ENCODE assay signal across 12 mouse cellular contexts in genomic region chr11:54343703-54344102, GRCm38 (mm10). TPM values are rescaled to one million over a fixed set of nuclear protein-coding genes. Genes with fewer than 3 reads are reported as not detected.
A peak's percentile ranks its signal among the peaks of the same experiment; 100 is the strongest.
DNase-seq lines count a peak whose midpoint lies in the region; ATAC-seq and TF ChIP-seq lines count a peak whose summit lies in the region.
"Had no signal": no experiment of that assay in that cellular context is flagged by ENCODE, and none has a peak within 500 bp of the region (broad histone marks: within the 10 kb centered on the region; RNA-seq: fewer than 3 reads in every experiment).

No protein-coding gene starts in this region.

- TF ChIP-seq EP300 in liver, postnatal 0 days (IDR thresholded peaks at IDR 0.05; ENCODE audit: low read depth) = no peak

- no peak for ATAC-seq in midbrain, embryonic 11.5 days (ENCODE audit: low FRiP score)
- no peak for ATAC-seq in midbrain, embryonic 15.5 days (replicated peaks)
- no peak for ATAC-seq in liver, postnatal 0 days
- no peak for ATAC-seq in midbrain, embryonic 13.5 days
- ATAC-seq in forebrain, embryonic 14.5 days = no peak

- TF ChIP-seq CTCF in liver, postnatal 0 days (IDR thresholded peaks at IDR 0.05; ENCODE audit: low read depth) = no peak

- DNase-seq in adrenal gland, postnatal 25 days = peak; percentile 38
- DNase-seq in adrenal gland, postnatal 4 days (ENCODE audit: low spot score in 2 of 2) = no peak
- DNase-seq in midbrain, embryonic 11.5 days (ENCODE audit: low spot score, missing footprints) = peak; percentile 85
- peak; percentile 35 for DNase-seq in c-Kit-positive CD71-negative TER-119-negative erythroid progenitor cells, embryonic 14.5 days (ENCODE audit: low read depth)
- DNase-seq in liver, postnatal 0 days = peak; percentile 41
- DNase-seq in forebrain, embryonic 14.5 days (ENCODE audit: low spot score) = no peak
- DNase-seq: cerebellum, adult 8-10 months; gastrocnemius, postnatal 14 days; thymus, adult 2 months had no signal

- WGBS in midbrain, embryonic 11.5 days = 53% methylated on average over 4 of the region's 4 CpGs
- 57% methylated on average over 4 of the region's 4 CpGs for WGBS in midbrain, embryonic 15.5 days
- 33% methylated on average over 4 of the region's 4 CpGs for WGBS in liver, postnatal 0 days (ENCODE audit: insufficient replicate concordance)
- 58% methylated on average over 4 of the region's 4 CpGs for WGBS in midbrain, embryonic 13.5 days
- WGBS in forebrain, embryonic 14.5 days = 54% methylated on average over 4 of the region's 4 CpGs

- no peaks in the 10 kb centered on the region for H3K9me3 ChIP-seq in midbrain, embryonic 11.5 days (ENCODE audit: control insufficient read depth, low read length)
- no peaks in the 10 kb centered on the region for H3K9me3 ChIP-seq in midbrain, embryonic 15.5 days
- H3K9me3 ChIP-seq in liver, postnatal 0 days (ENCODE audit: low read length) = no peaks in the 10 kb centered on the region
- H3K9me3 ChIP-seq in midbrain, embryonic 13.5 days = no peaks in the 10 kb centered on the region
- no peaks in the 10 kb centered on the region for H3K9me3 ChIP-seq in forebrain, embryonic 14.5 days (replicated peaks; ENCODE audit: control insufficient read depth, low read length)

- H3K4me2 ChIP-seq in midbrain, embryonic 11.5 days = no peak overlapping the region
- no peak overlapping the region for H3K4me2 ChIP-seq in midbrain, embryonic 15.5 days
- no peak overlapping the region for H3K4me2 ChIP-seq in liver, postnatal 0 days (ENCODE audit: low read depth, low read length)
- H3K4me2 ChIP-seq in midbrain, embryonic 13.5 days (replicated peaks) = no peak overlapping the region
- H3K4me2 ChIP-seq in forebrain, embryonic 14.5 days (ENCODE audit: low read length) = no peak overlapping the region

- H3K27me3 ChIP-seq in midbrain, embryonic 11.5 days (ENCODE audit: control insufficient read depth, insufficient read depth, low read length) = no peaks in the 10 kb centered on the region
- no peaks in the 10 kb centered on the region for H3K27me3 ChIP-seq in midbrain, embryonic 15.5 days (replicated peaks)
- no peaks in the 10 kb centered on the region for H3K27me3 ChIP-seq in liver, postnatal 0 days (ENCODE audit: insufficient read depth, low read length)
- H3K27me3 ChIP-seq in midbrain, embryonic 13.5 days = no peaks in the 10 kb centered on the region
- H3K27me3 ChIP-seq in forebrain, embryonic 14.5 days (replicated peaks; ENCODE audit: control insufficient read depth, insufficient read depth, low read length) = no peaks in the 10 kb centered on the region

- H3K9ac ChIP-seq in midbrain, embryonic 11.5 days (ENCODE audit: low read length) = no peak overlapping the region
- H3K9ac ChIP-seq in midbrain, embryonic 15.5 days = no peak overlapping the region
- H3K9ac ChIP-seq in liver, postnatal 0 days (replicated peaks) = no peak overlapping the region
- no peak overlapping the region for H3K9ac ChIP-seq in midbrain, embryonic 13.5 days (replicated peaks)
- H3K9ac ChIP-seq in forebrain, embryonic 14.5 days (ENCODE audit: low read length) = no peak overlapping the region

- H3K36me3 ChIP-seq in midbrain, embryonic 11.5 days (ENCODE audit: control insufficient read depth, insufficient read depth, low read length) = 0 out of 2 replicates have a peak, but pooled peaks cover under 1% of the 10 kb centered on the region
- peaks cover 30% of the 10 kb centered on the region; the same call in 1 of the 2 replicates for H3K36me3 ChIP-seq in midbrain, embryonic 15.5 days (replicated peaks)
- no peaks in the 10 kb centered on the region for H3K36me3 ChIP-seq in liver, postnatal 0 days (replicated peaks; ENCODE audit: insufficient read depth, low read length)
- peaks cover 74% of the 10 kb centered on the region for H3K36me3 ChIP-seq in midbrain, embryonic 13.5 days
- H3K36me3 ChIP-seq in forebrain, embryonic 14.5 days (ENCODE audit: control insufficient read depth, insufficient read depth, low read length) = peaks cover 42% of the 10 kb centered on the region

- H3K4me3 ChIP-seq in midbrain, embryonic 11.5 days (ENCODE audit: low read depth, low read length) = no peak overlapping the region
- H3K4me3 ChIP-seq in midbrain, embryonic 15.5 days = no peak overlapping the region
- no peak overlapping the region for H3K4me3 ChIP-seq in liver, postnatal 0 days (ENCODE audit: low read depth, low read length)
- no peak overlapping the region for H3K4me3 ChIP-seq in midbrain, embryonic 13.5 days (replicated peaks)
- no peak overlapping the region for H3K4me3 ChIP-seq in forebrain, embryonic 14.5 days (ENCODE audit: low read depth, low read length)

- no peak overlapping the region for H3K27ac ChIP-seq in midbrain, embryonic 11.5 days (ENCODE audit: low read depth, low read length)
- H3K27ac ChIP-seq in midbrain, embryonic 15.5 days = no peak overlapping the region
- no peak overlapping the region for H3K27ac ChIP-seq in liver, postnatal 0 days (ENCODE audit: low read depth)
- H3K27ac ChIP-seq in midbrain, embryonic 13.5 days = no peak overlapping the region
- H3K27ac ChIP-seq in forebrain, embryonic 14.5 days (ENCODE audit: low read depth, low read length) = no peak overlapping the region

- no peaks in the 10 kb centered on the region for H3K4me1 ChIP-seq in midbrain, embryonic 11.5 days (ENCODE audit: control insufficient read depth, insufficient read depth, low read length)
- no peaks in the 10 kb centered on the region for H3K4me1 ChIP-seq in midbrain, embryonic 15.5 days
- no peaks in the 10 kb centered on the region for H3K4me1 ChIP-seq in liver, postnatal 0 days (ENCODE audit: insufficient read depth)
- H3K4me1 ChIP-seq in midbrain, embryonic 13.5 days (replicated peaks) = no peaks in the 10 kb centered on the region
- no peaks in the 10 kb centered on the region for H3K4me1 ChIP-seq in forebrain, embryonic 14.5 days (ENCODE audit: control insufficient read depth, insufficient read depth, low read length)

RNA-seq across cellular contexts. Expression of gene Meikin, which starts 26.7 kb away (rescaled TPM):
- not detected in 2 replicates for total RNA-seq in adrenal gland, postnatal 25 days (2021)
- not detected for total RNA-seq in adrenal gland, postnatal 4 days (2021)
- not detected in 2 replicates for polyA plus RNA-seq in midbrain, embryonic 11.5 days (2014; fragmentation: Nextera tagmentation; extraction: Ambion mirVana)
- polyA plus RNA-seq in midbrain, embryonic 15.5 days (2015; fragmentation: Nextera tagmentation; extraction: Ambion mirVana) = not detected in 2 replicates
- not detected in 2 replicates for polyA plus RNA-seq in liver, postnatal 0 days (2015; fragmentation: Nextera tagmentation; extraction: Ambion mirVana)
- polyA plus RNA-seq in midbrain, embryonic 13.5 days (2015; fragmentation: Nextera tagmentation; extraction: Ambion mirVana) = not detected in 2 replicates
- not detected in 2 replicates for polyA plus RNA-seq in forebrain, embryonic 14.5 days (2014; fragmentation: Nextera tagmentation; extraction: Ambion mirVana)
- total RNA-seq: gastrocnemius, postnatal 14 days had no signal
- polyA plus RNA-seq: liver, embryonic 16.5 days; thymus, adult 2 months had no signal

RNA-seq across cellular contexts. Expression of gene Acsl6, which starts 40.1 kb away (rescaled TPM):
- total RNA-seq in adrenal gland, postnatal 25 days (2021) = 3.0 and 3.9 TPM in 2 replicates
- total RNA-seq in adrenal gland, postnatal 4 days (2021) = 1 to 10 TPM; 3.6 to 7.2 TPM
- 20.4 and 22.4 TPM in 2 replicates for polyA plus RNA-seq in midbrain, embryonic 11.5 days (2014; fragmentation: Nextera tagmentation; extraction: Ambion mirVana)
- 42.7 and 44.0 TPM in 2 replicates for polyA plus RNA-seq in midbrain, embryonic 15.5 days (2015; fragmentation: Nextera tagmentation; extraction: Ambion mirVana)
- polyA plus RNA-seq in liver, postnatal 0 days (2015; fragmentation: Nextera tagmentation; extraction: Ambion mirVana) = 0.49 and 0.67 TPM in 2 replicates
- 35.1 and 36.1 TPM in 2 replicates for polyA plus RNA-seq in midbrain, embryonic 13.5 days (2015; fragmentation: Nextera tagmentation; extraction: Ambion mirVana)
- 22.1 and 32.4 TPM in 2 replicates for polyA plus RNA-seq in forebrain, embryonic 14.5 days (2014; fragmentation: Nextera tagmentation; extraction: Ambion mirVana)

Comparison
In these comparisons a context has a peak if more than half of its experiments do, and no peak if none do; other contexts are left out.
1. DNase-seq: peak in adrenal gland, postnatal 25 days (single experiment), midbrain, embryonic 11.5 days (single experiment), c-Kit-positive CD71-negative TER-119-negative erythroid progenitor cells, embryonic 14.5 days (single experiment) and liver, postnatal 0 days (single experiment); none in adrenal gland, postnatal 4 days (0 of 2) and forebrain, embryonic 14.5 days (single experiment).
2. RNA of gene Acsl6, which starts 40.1 kb away (polyA plus RNA-seq): 42.7 to 44.0 TPM in midbrain, embryonic 15.5 days, 35.1 to 36.1 TPM in midbrain, embryonic 13.5 days, 20.4 to 22.4 TPM in midbrain, embryonic 11.5 days and 22.1 to 32.4 TPM in forebrain, embryonic 14.5 days; 0.49 to 0.67 TPM in liver, postnatal 0 days; every median in the first group is over 10 times any median in the second.